Comparison of ENCODE assay signal across 9 mouse cellular contexts in the genomic region with DNA sequence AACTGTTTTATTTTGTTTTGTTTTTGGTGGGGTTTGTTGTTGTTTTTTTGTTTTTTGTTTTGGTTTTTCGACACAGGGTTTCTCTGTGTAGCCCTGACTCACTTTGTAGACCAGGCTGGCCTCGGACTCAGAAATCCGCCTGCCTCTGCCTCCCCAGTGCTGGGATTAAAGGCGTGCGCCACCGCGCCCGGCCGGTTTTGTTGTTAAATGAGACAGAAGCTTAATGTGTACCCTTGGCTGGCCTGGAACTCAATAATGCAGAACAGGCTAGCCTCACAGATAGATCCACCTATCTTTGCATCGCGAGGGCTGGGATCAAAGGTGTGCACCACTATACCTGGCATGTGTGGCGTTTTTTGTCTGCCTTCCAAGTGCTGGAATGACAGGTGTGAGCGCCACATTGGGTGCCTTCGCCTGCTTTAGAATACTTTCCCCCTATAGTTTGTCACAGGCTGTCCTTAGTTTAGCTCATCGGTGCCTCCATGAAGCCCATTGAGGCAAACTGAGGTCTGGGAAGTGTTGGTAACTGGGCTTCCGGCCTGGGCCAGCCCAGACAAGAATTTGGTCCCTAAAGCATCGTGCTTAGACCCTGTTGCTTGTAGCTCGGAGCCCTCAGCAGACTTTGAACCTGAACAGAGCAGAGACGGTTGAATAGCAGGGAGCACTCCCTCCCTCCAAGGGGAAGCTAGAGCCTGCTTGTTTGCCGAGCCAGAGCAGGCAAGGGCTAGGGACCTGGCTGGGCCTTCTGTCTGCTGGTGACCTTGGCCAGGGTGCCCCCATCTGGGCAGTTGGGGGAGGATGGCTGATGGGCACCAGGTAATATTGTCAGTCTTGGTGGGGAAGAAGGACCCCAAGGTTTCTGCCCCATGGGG. TPM values are rescaled to one million over a fixed set of nuclear protein-coding genes. Genes with fewer than 3 reads are reported as not detected.
DNase-seq lines count a peak whose midpoint lies in the region; ATAC-seq lines count a peak whose summit lies in the region.
"Had no signal": no experiment of that assay in that cellular context is flagged by ENCODE, and none has a peak within 500 bp of the region (broad histone marks: within the 10 kb centered on the region; RNA-seq: fewer than 3 reads in every experiment).

No protein-coding gene starts in this region.

- H3K4me3 ChIP-seq in heart, embryonic 12.5 days: peak overlapping the region; percentile 89
- H3K4me3 ChIP-seq in embryonic facial prominence, embryonic 12.5 days: peak overlapping the region; percentile 83
- H3K4me3 ChIP-seq in midbrain, embryonic 12.5 days: peak overlapping the region; percentile 77

- peak overlapping the region; percentile 92 for H3K9ac ChIP-seq in heart, embryonic 12.5 days
- H3K9ac ChIP-seq in embryonic facial prominence, embryonic 12.5 days: peak overlapping the region; percentile 80
- peak overlapping the region; percentile 92 for H3K9ac ChIP-seq in midbrain, embryonic 12.5 days (replicated peaks)

- intact Hi-C loops in heart, postnatal 14 days (cut with DNase I): loop anchor here (10.0 kb wide), 1 partner anchor 55 kb away; no protein-coding TSS in a partner anchor

- peaks cover 33% of the 10 kb centered on the region for H3K36me3 ChIP-seq in heart, embryonic 12.5 days
- peaks cover 41% of the 10 kb centered on the region for H3K36me3 ChIP-seq in embryonic facial prominence, embryonic 12.5 days
- H3K36me3 ChIP-seq in midbrain, embryonic 12.5 days: peaks cover 36% of the 10 kb centered on the region

- H3K9me3 ChIP-seq in heart, embryonic 12.5 days (replicated peaks): no peaks in the 10 kb centered on the region
- H3K9me3 ChIP-seq in embryonic facial prominence, embryonic 12.5 days: no peaks in the 10 kb centered on the region
- no peaks in the 10 kb centered on the region for H3K9me3 ChIP-seq in midbrain, embryonic 12.5 days

- H3K27me3 ChIP-seq in heart, embryonic 12.5 days (replicated peaks): no peaks in the 10 kb centered on the region; the same call in 1 of the 2 replicates
- peaks cover 8% of the 10 kb centered on the region; the same call in 1 of the 2 replicates for H3K27me3 ChIP-seq in embryonic facial prominence, embryonic 12.5 days
- H3K27me3 ChIP-seq in midbrain, embryonic 12.5 days: peaks cover 17% of the 10 kb centered on the region
- H3K27me3 ChIP-seq: Patski had no signal

- WGBS in heart, embryonic 12.5 days: 35% methylated on average over 20 of the region's 20 CpGs
- 38% methylated on average over 20 of the region's 20 CpGs for WGBS in embryonic facial prominence, embryonic 12.5 days
- 45% methylated on average over 20 of the region's 20 CpGs for WGBS in midbrain, embryonic 12.5 days

- no peak for ATAC-seq in heart, embryonic 12.5 days (ENCODE audit: insufficient number of reproducible peaks, low FRiP score)
- ATAC-seq in embryonic facial prominence, embryonic 12.5 days (ENCODE audit: insufficient number of reproducible peaks, insufficient read depth, low FRiP score, low TSS enrichment): no peak
- ATAC-seq in midbrain, embryonic 12.5 days (ENCODE audit: low FRiP score, low read depth): no peak

- DNase-seq in heart, postnatal 14 days: no peak
- DNase-seq in kidney, adult 11 months: peak; percentile 73
- DNase-seq in Muller cell, postnatal 12 days (ENCODE audit: inconsistent ontology term): no peak
- no peak for DNase-seq in adrenal gland, adult 18-20 months (ENCODE audit: low spot score in 2 of 2)
- no peak for DNase-seq in layer of hippocampus, postnatal 14 days (ENCODE audit: low spot score in 2 of 2)

- peak overlapping the region; percentile 85 for H3K4me2 ChIP-seq in heart, embryonic 12.5 days
- peak overlapping the region; percentile 71 for H3K4me2 ChIP-seq in embryonic facial prominence, embryonic 12.5 days (replicated peaks)
- H3K4me2 ChIP-seq in midbrain, embryonic 12.5 days (replicated peaks): peak overlapping the region; percentile 62

- H3K4me1 ChIP-seq in heart, embryonic 12.5 days (replicated peaks): peaks cover 46% of the 10 kb centered on the region
- H3K4me1 ChIP-seq in embryonic facial prominence, embryonic 12.5 days: peaks cover 16% of the 10 kb centered on the region
- peaks cover 44% of the 10 kb centered on the region for H3K4me1 ChIP-seq in midbrain, embryonic 12.5 days

- no peak overlapping the region for H3K27ac ChIP-seq in heart, embryonic 12.5 days (ENCODE audit: poor library complexity, severe bottlenecking)
- no peak overlapping the region for H3K27ac ChIP-seq in embryonic facial prominence, embryonic 12.5 days
- peak overlapping the region; percentile 26; the same call in 1 of the 2 replicates for H3K27ac ChIP-seq in midbrain, embryonic 12.5 days (replicated peaks)

RNA-seq across cellular contexts. Expression of gene Pheta1, which starts 0.9 kb away (rescaled TPM):
- 17.1 and 17.8 TPM in 2 replicates for polyA plus RNA-seq in heart, embryonic 12.5 days (2016; fragmentation: Nextera tagmentation; extraction: Ambion mirVana)
- total RNA-seq in heart, postnatal 14 days (2021): 10 to 100 TPM; 13.2 to 13.6 TPM
- polyA plus RNA-seq in embryonic facial prominence, embryonic 12.5 days (2016; fragmentation: Nextera tagmentation; extraction: Ambion mirVana): 47.3 and 48.1 TPM in 2 replicates
- polyA plus RNA-seq in midbrain, embryonic 12.5 days (2016; fragmentation: Nextera tagmentation; extraction: Ambion mirVana): 53.0 and 53.5 TPM in 2 replicates
- total RNA-seq in adrenal gland, adult 18-20 months (2021): 1 to 10 TPM; 5.1 to 5.4 TPM
- total RNA-seq in layer of hippocampus, postnatal 14 days (2021): 10 to 100 TPM; 10.3 to 12.4 TPM

RNA-seq across cellular contexts. Expression of gene Sh2b3, which starts 12.3 kb away (rescaled TPM):
- polyA plus RNA-seq in heart, embryonic 12.5 days (2016; fragmentation: Nextera tagmentation; extraction: Ambion mirVana): 22.6 and 24.9 TPM in 2 replicates
- total RNA-seq in heart, postnatal 14 days (2021): 10 to 100 TPM; 31.8 to 33.6 TPM
- polyA plus RNA-seq in embryonic facial prominence, embryonic 12.5 days (2016; fragmentation: Nextera tagmentation; extraction: Ambion mirVana): 13.1 and 14.4 TPM in 2 replicates
- polyA plus RNA-seq in midbrain, embryonic 12.5 days (2016; fragmentation: Nextera tagmentation; extraction: Ambion mirVana): 8.8 and 9.0 TPM in 2 replicates
- 10 to 100 TPM; 28.4 to 29.6 TPM for total RNA-seq in adrenal gland, adult 18-20 months (2021)
- total RNA-seq in layer of hippocampus, postnatal 14 days (2021): 10 to 100 TPM; 18.5 to 18.7 TPM
